Mouse (Mus musculus) left cerebral cortex, postnatal 36 days (tissue): ENCODE measurements around the gene Srrm2. TPM values are rescaled to one million over a fixed set of nuclear protein-coding genes. Genes with fewer than 3 reads are reported as not detected.
A peak's percentile ranks its signal among the peaks of the same experiment; 100 is the strongest.

Source experiments
- DNase-seq, 2 experiments: peaks; one replicate each; pipeline ENCODE4 v3.0.0; 2021 to 2022; ENCODE audit warnings: low spot score in 2 of 2, mixed read lengths in 1 of 2
- intact Hi-C: fragments of 180-260 bp; cut with DNase I; formaldehyde crosslinking; loops from one replicate; pipeline ENCODE4 v1.15.1; 2025
- total RNA-seq, 2 experiments: library from RNA; stranded (reverse); gene quantifications; 2 replicates each; pipeline ENCODE4 v1.2.3; 2021

Srrm2 gene
- total RNA-seq, 2 experiments from 2014 or later, result 420 to 743 TPM

DNA sequence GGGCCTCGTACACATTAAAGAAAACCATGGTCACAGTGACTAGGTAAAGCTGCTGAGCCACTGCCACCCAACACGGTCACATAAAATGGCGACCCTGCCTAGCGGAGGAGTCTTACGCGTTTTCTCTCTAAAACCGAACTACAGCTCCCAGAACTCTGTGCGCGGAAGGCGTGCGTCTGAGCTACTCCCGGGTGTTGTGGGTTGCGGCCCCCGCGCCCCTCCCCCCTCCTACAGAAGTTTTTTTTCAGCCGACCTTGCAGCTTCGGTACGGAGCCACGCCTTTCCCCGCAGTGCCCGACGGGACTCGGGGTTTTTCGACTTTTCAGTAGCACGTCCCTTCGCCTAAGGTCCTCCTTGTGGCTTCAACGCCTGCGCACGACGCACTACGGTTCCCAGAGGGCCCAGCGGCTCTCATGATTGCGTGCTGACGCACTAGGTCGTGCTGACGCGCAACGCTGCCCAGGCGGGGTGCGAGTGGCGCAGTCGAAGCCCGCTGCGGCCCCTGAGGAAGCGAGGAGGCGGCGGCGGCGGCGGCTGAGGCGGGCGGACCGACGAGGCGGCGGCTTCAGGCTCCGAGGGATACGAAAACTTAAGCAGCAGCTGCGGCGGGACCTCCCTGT lies 12.5 kb downstream of the Srrm2 start:
- intact Hi-C loops, result loop anchor here (1.0 to 2.0 kb wide), 2 partner anchors 13 to 26 kb away; partner anchors contain the start of genes Elob and Srrm2
- peak; percentile 99 for DNase-seq

DNA sequence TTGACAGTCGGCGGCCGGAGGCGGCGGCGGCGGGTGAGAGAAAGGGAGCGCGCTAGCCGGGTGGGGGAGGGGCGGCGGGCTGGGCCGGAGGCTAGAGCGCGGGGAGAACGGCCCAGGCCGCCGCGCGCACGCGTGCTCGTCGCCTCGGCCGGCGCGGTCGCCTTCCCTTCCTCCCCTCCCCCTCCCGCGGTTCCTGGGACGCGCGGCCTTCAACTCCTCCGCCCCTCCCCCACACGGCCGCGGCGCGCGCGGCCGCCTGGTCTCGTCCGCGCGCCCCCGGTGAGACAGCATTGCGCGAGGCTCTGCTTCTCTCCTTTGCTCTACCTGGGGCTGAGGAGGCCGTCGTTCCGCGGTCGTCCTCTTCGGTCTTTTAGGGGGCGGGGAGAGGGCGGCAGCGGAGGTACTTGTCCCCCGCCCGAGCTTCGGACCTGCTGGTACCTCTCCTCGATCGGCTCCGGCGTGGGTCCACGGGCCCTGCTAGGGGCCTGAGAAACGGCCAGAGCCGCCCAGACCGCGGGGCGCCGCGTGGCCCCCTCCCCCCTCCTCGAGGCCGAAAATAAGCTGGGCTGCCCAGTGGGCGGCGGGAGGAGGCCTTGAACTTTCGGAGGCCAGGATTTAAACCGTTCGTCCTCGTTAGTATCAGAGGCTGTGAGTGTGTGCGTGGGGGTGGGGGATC lies 13.2 kb downstream of the Srrm2 start:
- intact Hi-C loops, result loop anchor here (1.0 to 2.0 kb wide), 2 partner anchors 25 to 32 kb away; partner anchors contain the start of genes Elob and Flywch1
- DNase-seq, result peak in 1 of 2 experiments; percentile 65

DNA sequence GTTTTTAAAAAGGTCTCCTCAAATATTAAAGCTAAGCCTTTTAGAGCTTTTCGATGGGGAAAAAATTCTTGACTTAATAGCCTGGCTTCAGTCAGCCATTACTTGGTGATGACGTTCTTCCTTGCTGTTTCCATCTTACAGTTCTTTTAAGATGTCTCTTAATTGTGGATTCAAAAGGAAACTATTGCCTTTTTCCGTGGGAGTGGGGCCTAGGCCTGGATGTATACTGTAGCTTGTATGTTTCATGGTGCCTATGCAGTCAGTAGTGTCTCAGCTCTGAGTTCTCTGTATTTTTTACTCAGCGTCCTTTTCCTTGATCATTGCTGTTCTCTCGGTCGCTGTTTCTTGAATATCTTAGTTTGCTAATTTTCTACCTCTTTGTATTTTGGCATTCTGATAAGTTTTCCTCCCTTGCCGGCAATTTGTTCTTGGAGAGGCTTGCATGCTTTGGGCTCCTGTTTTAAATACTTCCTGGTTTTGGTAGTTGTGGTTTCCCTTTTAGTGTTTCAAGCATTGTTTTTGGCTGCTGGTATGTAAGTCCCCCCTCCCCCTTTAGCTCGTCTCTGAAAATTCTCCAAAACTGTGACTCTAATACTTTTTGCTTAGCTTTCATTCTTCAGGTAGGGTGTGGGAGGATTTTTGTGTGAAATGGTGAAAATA lies 14.2 kb downstream of the Srrm2 start:
- intact Hi-C loops, result loop anchor here (1.0 kb wide), 1 partner anchor 33 kb away; the partner anchor contains the start of gene Flywch1
- DNase-seq, result no peak

DNA sequence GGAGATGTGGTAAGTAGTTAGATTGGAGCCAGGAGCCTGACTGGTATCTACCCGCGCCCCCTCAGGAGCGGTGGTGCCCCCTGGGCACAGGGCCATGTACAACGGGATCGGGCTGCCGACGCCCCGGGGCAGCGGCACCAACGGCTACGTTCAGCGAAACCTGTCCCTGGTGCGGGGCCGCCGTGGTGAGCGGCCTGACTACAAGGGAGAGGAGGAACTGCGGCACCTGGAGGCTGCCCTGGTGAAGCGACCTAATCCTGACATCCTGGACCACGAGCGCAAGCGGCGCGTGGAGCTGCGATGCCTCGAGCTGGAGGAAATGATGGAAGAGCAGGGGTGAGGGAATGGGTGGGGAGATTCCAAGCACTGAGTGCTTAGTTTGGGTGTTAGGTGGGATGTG lies 16.5 kb downstream of the Srrm2 start:
- intact Hi-C loops, result no loop called here
- DNase-seq, result no peak

DNA sequence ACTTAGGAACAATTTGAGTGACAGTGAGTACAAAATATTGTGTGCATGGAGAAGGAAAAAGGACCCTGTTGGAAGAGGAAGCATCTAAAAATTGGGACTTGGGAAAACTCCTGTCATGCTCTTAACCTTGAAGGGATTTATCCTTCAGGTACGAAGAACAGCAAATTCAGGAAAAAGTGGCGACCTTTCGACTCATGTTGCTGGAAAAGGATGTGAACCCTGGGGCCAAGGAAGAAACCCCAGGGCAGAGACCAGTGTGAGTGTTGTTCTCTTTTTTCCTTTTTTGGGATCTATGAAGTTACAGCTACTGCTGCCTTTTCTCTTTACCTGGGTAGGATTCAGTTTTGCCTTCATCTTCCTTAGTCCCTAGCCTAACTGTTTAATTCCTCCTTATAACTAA lies 17.6 kb downstream of the Srrm2 start:
- no peak for DNase-seq
- intact Hi-C loops, result no loop called here

DNA sequence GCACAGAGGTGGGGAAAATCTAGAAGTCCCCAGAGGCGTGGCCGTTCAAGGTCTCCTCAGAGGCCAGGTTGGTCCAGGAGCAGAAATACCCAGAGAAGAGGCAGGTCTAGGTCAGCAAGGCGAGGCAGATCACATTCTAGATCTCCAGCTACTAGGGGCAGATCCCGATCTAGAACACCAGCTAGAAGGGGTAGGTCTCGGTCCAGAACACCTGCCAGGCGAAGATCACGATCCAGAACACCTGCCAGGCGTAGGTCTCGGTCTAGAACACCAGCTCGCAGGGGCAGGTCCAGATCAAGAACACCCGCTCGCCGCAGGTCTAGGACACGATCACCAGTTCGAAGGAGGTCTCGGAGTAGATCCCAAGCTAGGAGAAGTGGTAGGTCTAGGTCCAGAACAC lies 25.3 kb downstream of the Srrm2 start:
- DNase-seq, result no peak

DNA sequence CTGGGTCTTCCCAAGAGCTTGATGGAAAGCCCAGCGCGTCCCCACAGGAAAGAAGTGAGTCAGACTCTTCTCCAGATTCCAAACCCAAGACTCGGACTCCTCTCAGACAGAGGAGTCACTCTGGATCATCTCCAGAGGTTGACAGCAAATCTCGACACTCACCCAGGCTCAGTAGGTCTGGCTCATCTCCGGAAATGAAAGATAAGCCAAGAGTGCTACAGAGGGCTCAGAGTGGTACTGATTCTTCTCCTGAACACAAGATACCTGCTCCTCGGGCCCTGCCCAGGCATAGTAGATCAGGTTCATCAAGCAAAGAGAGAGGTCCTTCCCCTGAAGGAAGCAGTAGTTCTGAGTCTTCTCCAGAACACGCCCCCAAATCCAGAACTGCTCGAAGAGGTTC lies 28.2 kb downstream of the Srrm2 start:
- intact Hi-C loops, result no loop called here
- no peak for DNase-seq

More for the DNA sequence above, 25.3 kb downstream of the Srrm2 start:
- intact Hi-C loops, result no loop called here

DNA sequence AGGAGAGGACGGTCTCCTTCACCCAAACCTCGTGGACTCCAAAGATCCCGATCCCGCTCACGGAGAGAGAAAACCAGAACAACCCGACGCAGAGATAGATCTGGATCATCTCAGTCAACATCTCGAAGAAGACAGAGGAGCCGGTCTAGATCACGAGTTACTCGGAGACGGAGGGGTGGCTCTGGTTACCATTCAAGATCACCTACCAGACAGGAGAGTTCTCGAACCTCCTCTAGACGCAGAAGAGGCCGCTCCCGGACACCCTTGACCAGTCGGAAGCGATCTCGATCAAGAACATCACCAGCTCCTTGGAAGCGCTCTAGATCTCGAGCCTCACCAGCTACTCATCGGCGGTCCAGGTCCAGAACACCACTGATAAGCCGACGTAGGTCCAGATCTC lies 28.9 kb downstream of the Srrm2 start:
- DNase-seq, result no peak
- intact Hi-C loops, result no loop called here

DNA sequence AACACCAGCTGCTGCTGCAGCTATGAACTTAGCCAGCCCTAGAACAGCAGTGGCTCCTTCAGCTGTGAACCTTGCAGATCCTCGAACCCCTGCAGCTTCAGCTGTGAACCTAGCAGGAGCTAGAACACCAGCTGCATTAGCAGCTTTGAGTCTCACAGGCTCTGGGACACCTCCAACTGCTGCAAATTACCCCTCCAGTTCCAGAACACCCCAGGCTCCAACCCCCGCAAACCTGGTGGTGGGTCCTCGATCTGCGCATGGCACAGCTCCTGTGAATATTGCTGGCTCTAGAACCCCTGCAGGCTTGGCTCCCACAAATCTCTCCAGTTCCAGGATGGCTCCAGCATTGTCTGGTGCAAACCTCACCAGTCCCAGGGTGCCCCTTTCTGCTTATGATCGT lies 30.4 kb downstream of the Srrm2 start:
- no peak for DNase-seq

DNA sequence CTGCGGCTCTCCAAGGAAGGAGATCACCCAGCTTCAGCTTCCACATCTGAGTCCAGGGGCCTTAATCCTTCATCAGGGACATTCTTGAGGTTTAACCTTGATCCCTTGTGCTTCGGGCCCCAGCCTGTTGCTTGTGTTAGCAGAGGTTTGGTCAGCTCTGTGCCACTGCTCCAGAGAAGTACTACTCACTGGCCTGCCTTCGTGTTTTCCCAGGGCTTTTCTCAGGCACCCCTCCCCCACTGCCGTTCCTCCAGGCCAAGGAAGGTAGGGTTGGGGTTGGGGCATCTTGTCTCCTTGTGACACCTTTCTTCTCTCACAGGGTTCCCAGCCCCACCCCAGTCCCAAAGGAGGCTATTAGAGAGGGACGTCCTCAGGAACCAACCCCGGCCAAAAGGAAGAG lies 31.8 kb downstream of the Srrm2 start:
- intact Hi-C loops, result no loop called here
- no peak for DNase-seq

More for the DNA sequence above, 30.4 kb downstream of the Srrm2 start:
- intact Hi-C loops, result no loop called here

DNA sequence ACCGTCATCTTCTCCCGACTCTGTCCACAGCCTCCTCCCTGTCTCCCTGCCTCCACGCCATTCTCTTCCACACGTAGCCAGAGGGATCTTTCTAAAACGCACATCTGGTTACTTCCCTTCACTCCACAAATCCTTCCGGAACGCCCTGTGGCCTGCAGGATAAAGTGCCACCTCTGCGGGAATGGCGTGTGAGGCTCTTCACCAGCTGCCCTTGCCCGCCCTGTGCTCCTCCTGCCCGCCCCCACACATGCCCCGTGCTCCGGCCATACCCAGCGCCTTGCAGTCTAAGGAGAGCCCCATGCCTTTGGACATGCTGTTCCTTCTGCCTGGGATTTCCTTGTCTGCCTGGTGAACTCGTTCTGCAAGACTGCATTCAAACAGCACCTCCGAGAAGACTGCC lies 32.7 kb downstream of the Srrm2 start:
- DNase-seq, result no peak
- intact Hi-C loops, result no loop called here

DNA sequence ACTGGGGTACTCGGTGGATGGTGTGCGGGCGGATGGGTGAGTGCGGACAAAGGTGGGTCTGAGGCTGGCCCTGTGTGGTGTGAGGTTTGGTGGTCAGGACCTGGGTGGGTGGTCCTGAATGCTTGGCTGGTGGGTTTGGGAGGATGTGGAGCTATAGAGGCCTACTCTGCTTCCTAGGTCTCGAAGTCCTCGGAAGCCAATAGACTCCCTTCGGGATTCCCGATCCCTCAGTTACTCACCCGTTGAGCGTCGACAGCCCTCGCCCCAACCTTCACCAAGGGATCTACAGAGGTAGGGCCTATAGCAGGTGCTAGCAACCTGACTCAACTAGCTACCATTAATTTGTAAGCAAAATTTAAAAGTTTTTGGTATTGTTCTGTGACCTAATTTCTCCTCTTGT lies 33.3 kb downstream of the Srrm2 start:
- DNase-seq, result no peak
- intact Hi-C loops, result no loop called here

DNA sequence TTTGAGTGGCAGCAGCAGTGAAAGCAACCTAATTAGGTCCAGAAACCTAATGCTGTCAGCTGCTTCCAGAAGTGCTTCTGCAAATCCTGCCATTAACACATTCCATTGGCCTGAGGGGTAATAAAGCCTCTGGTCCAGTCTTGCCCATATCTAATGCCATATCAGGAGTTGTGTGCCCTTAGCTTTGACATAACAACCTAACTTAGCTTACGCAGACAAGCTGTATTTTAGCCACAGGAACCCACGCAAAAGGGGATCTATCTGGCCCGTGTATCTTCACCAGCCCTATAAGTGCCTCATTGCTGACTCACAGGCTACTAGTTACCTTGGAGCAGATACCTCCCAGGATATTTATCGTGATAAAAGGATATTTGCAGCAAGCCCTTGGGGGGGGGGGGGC lies 35.3 kb downstream of the Srrm2 start:
- DNase-seq, result no peak
- intact Hi-C loops, result no loop called here

DNA sequence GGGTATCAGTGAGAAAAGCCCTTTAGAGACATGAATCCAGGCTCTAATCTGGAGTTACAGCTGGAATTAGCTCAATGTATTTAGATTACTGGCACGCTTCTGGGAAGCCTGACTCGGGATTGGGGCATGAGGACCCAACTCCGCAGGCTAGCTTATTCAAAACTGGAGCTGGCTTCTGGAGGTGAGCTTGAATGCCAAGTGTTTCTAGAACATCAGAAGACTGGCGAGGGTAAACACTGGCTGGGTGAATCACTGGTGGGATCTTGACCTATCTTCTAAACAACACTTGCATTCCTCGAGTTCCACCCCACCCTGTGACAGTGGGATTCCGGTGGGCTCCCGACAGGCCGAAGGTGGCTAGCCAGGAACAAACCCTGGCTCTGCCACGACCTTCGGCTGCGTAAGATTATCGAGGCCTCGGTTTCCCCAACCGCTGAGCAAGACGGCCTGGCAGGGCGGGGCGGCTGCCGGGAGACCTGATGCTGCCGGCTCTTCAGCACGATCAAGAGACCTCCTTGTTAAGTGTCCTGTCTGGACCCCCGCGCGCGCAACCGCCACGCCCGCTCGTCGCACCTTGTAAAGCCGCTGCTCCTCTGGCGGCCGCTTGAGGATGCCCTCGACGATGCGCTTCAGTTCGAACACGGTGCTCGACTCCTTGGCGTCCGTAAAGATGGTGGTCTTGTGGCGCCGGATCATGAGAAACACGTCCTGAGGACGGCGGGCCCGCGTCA lies 38.1 kb downstream of the Srrm2 start:
- intact Hi-C loops, result loop anchor here (2.0 kb wide), 1 partner anchor 26 kb away; no protein-coding TSS in a partner anchor
- peak in 1 of 2 experiments; percentile 74 for DNase-seq

DNA sequence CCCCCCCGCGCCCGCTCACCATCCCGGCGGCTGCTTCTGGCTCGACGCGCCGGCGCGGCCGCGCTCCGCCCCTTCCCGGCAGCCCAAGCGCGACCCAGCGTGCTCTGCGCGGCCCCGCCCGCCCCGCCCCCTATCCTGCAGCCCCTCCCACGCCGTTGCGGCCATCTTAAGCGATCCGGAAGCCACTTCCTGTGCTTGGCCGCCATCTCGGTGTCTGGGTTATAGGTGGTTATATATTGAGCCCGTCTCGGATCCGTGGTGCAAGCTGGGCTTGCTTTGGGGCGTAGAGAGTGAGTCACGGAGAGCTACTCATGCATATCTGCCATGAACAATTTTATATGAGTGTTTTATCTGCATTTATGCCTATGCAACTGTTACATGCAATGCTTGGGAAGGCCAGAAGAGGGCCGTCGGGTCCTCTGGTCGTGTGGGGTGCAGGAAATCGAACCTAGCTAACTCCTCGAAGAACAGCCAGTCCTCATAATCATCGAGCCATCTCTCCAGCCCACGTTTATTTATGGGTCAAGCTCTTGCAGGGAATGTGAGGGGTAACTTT lies 38.8 kb downstream of the Srrm2 start, which contains the start of gene Elob:
TSS of gene Elob (minus strand) at position 73 of the 556 bp plus-strand sequence.
- DNase-seq, result peak; percentile 89
- intact Hi-C loops, result loop anchor here (2.0 kb wide), 1 partner anchor 26 kb away; no protein-coding TSS in a partner anchor

DNA sequence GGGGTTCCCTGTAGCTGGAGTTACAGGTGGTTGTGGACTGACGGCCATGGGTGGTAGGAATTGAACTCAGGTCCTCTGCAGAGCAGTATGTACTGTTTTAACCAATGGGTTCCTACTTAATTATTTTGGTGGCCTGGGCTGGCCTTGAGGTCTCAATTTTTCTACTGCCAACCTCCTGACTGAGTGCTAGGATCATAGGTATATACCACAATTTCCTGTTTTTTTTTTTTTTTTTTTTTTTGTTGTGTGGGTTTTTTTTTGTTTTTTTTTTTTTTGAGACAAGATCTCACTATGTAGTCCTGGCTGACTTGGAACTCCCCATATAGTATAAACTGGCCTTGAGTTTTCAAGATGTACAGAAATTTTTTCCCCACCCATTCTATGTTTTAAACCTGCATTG lies 40.9 kb downstream of the Srrm2 start:
- DNase-seq, result no peak
- intact Hi-C loops, result no loop called here

DNA sequence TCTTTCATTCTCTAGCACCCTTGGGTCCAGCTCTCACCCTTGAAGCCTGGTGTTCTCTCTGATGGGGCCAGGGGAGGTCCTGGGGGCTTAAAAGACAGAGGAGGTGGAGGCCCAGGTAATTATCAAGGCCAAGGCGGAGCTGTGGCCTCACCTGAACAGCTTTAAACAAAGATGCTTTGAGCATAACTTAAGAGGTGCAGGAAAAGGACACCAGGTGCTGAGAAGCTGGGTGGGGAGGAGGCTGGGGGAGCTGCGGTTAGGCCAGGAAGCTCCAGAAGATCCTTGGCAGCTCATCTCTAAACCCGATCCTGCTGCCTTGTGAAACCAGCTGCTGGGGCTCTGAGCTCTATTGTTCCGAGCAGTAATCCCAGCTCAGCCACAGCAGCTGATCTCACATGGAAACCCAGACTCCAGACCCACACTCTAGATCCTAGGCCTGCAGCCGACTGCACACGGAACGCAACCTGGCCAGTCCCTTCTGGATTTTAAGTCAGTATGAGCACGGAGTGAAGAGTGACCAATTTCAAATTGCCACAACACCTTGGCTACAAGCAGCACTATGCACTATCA lies 45.8 kb downstream of the Srrm2 start, which contains the start of gene Prss33:
TSS of gene Prss33 (minus strand) at position 51 of the 570 bp plus-strand sequence.
- intact Hi-C loops, result no loop called here
- no peak for DNase-seq

DNA sequence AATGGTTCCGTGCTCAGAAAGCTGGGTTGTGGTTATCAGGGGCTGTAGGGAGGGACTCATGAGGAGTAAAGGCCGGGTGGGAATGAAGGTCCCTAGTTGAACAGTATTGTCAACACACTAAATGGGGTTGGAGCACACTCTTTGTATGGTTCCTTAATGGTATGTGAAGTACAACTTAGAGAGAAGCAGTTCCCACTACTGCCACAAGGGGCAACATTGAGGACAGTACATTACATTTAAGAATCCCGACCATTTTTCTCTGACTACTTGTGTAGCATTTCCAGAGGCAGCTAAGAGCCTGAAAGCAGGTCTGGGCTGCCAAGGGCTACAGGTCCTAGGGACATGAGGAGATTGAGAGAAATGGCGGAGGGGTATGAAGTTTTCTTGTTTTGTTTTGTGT lies 50.8 kb downstream of the Srrm2 start:
- peak in 1 of 2 experiments; percentile 43 for DNase-seq
- intact Hi-C loops, result no loop called here

DNA sequence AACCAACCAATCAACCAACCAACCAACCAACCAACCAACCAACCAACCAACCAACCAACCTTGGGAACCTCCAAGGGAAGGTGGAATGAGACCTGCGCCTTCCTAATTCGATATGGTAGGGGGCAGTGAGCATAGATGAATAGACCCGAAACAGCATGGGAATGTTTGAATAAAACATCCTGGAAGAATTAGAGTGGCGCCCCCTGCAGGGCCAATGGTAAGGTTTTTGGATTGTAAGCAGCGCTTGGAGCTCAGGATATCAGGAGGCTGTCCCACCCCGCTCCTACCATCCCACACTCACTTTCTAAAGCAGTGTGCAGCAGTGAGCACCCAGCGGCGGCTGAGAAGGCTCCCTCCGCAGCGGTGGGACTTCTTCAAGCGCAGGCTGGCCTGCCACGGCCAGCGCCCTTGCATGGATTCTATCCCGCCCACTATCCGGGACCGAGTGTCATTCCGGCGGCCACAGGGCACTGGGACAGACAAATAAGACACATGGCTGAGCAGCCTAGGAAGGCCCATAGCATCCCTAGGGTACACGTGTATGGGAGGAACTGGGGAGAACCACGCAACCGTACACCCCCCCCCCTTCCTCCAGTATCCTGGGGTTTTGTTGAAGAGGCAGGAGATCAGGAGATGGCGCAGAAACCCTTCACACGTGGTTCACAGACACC lies 52.9 kb downstream of the Srrm2 start:
- intact Hi-C loops, result no loop called here
- DNase-seq, result no peak
